Mouse (Mus musculus) forebrain, embryonic 13.5 days (tissue): ENCODE results near the gene Zfp213. TPM values are rescaled to one million over a fixed set of nuclear protein-coding genes. Genes with fewer than 3 reads are reported as not detected.
"Not testable (repeated sequence)": the region's sequence is repeated elsewhere in the genome, so short reads cannot be mapped to it uniquely, and the experiment has no call there.

Experiments
- ATAC-seq: fragments of 200-750 bp; cut with Nextera tagmentation; 2 replicates; pipeline ENCODE4 v1.8.0; 2017
- H3K27ac ChIP-seq: fragments of 300-500 bp; sonication (generic); 2 replicates; pipeline ENCODE4 v1.5.1; 2015; ENCODE audit warnings: inconsistent platforms, mild to moderate bottlenecking, moderate library complexity
- H3K27me3 ChIP-seq: fragments of 300-500 bp; sonication (generic); 2 replicates; pipeline ENCODE4 v1.6.1; 2015; ENCODE audit warnings: mild to moderate bottlenecking, inconsistent platforms
- H3K36me3 ChIP-seq: fragments of 300-500 bp; sonication (generic); 2 replicates; pipeline ENCODE4 v1.6.1; 2015; ENCODE audit warnings: mild to moderate bottlenecking, inconsistent platforms; ENCODE audit not compliant: poor library complexity, severe bottlenecking
- H3K4me1 ChIP-seq: fragments of 300-500 bp; sonication (generic); 2 replicates; pipeline ENCODE4 v1.6.1; 2015; ENCODE audit warnings: inconsistent platforms
- H3K4me2 ChIP-seq: fragments of 300-500 bp; sonication (generic); 2 replicates; pipeline ENCODE4 v1.6.1; 2015; ENCODE audit warnings: inconsistent platforms, mild to moderate bottlenecking, moderate library complexity
- H3K4me3 ChIP-seq: fragments of 300-500 bp; sonication (generic); 2 replicates; pipeline ENCODE4 v1.5.1; 2015; ENCODE audit warnings: mild to moderate bottlenecking, inconsistent platforms
- H3K9ac ChIP-seq: fragments of 300-500 bp; sonication (generic); 2 replicates; pipeline ENCODE4 v1.6.1; 2015; ENCODE audit warnings: mild to moderate bottlenecking, inconsistent platforms
- H3K9me3 ChIP-seq: fragments of 300-500 bp; sonication (generic); replicated peaks from 2 replicates; pipeline ENCODE4 v1.6.1; 2016; ENCODE audit warnings: inconsistent platforms
- WGBS: fragments of 180-500 bp; shearing (Covaris S2); methylation state at CpG from one replicate; pipeline ENCODE4 v1.1.7; 2015; 5-methylcytosine and 5-hydroxymethylcytosine counted together
- polyA plus RNA-seq: library from polyadenylated mRNA; unstranded; fragments of >200 nt; fragmentation: Nextera tagmentation; extraction: Ambion mirVana; gene quantifications from 2 replicates; pipeline ENCODE4 v1.2.1, GENCODE M21; 2015

The Zfp213 gene
- polyA plus RNA-seq, 1 experiment from 2014 or later: 20.7 TPM

DNA sequence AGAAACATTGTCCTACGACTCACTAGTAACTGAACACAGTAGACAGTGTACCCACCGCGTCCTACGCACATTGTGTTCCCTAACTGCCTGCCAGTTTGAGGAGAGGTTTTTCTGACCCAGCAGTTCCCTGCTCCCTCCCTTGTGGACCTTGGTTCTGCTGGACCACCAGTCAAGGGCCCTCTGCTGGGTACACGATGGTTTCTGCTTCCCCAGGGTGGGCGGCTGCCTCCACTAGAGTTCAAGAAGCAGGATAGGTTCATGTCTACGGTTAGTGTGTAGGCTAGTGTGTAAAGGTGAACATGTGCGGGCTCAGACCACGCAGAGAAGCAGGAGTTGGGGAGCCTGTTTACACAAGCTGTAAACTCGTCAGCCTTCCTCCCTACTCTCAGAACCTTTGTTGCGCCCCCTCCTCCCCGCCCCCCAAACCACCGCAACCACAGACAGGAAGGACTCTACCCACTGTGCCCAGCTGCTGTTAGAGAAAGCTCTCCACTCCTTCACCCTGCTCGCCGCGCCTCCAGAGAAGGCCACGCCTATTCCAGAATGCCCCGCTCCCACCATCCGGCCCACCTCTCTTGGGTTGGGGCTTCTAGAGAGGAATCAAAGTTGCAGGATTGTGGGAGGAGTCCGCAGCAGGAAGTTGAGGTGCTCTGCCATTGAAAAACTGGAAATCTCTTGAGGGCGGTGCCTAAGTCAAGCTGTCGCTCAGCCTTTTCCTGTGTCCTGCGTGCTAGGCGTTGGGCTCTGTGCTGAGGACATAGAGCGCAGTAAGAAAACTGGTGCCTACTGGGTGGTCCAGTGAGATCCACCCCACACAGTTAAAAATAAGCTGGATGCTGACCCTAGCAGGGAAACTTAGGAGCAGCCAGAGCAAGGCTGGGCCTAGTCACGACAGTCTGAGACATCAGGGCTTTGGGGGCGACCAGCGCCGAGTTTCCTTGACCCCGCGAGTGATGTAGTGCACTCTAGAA, 34.8 kb upstream of the Zfp213 start, which contains the start of gene Zfp13:
Gene Zfp13, minus strand, starts transcription at position 906 of the 971 bp plus-strand sequence.
- Histone ChIP-seq H3K27ac (peak within 1 kb of the TSS; percentile 35; the same call in 1 of the 2 replicates), H3K36me3 (no peaks in the 10 kb centered on the region), H3K4me2 (peak within 1 kb of the TSS; percentile 68), H3K9ac (peak within 1 kb of the TSS; percentile 63), H3K9me3 (no peaks in the 10 kb centered on the region), H3K4me1 (peaks cover 17% of the 10 kb centered on the region), H3K4me3 (peak within 1 kb of the TSS; percentile 41), H3K27me3 (no peaks in the 10 kb centered on the region)
- peak; percentile 95 for ATAC-seq
- WGBS: 11% methylated on average over 29 of the region's 31 CpGs

DNA sequence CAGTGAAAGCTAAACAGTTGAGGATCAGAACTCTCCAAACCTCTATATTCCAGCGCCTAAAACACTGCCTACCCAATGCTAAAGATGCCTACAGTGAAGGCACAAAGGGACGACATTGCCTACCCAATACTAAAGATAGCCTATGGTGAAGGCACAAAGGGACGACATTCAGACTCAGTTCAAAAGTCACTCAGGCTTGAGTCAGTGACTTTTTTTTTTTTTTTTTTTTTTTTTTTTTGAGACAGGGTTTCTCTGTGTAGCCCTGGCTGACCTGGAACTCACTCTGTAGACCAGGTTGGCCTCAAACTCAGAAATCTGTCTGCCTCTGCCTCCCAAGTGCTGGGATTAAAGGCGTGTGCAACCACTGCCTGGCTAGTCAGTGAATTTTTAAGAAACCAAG, 31.1 kb upstream of the Zfp213 start:
- ATAC-seq, H3K9ac ChIP-seq, H3K4me2 ChIP-seq, H3K9me3 ChIP-seq, H3K4me3 ChIP-seq, H3K27ac ChIP-seq, H3K36me3 ChIP-seq, H3K27me3 ChIP-seq: not testable (repeated sequence)
- H3K4me1 ChIP-seq: peaks cover 25% of the 10 kb centered on the region
- 78% methylated on average over 4 of the region's 4 CpGs for WGBS

- WGBS: 14% methylated on average over 13 of the region's 13 CpGs
- peaks cover 7% of the 10 kb centered on the region for H3K4me1 ChIP-seq
- peak overlapping the region; percentile 77 for H3K27ac ChIP-seq
- peak; percentile 77 for ATAC-seq
- no peaks in the 10 kb centered on the region for H3K27me3 ChIP-seq
- H3K4me2 ChIP-seq: peak overlapping the region; percentile 73
- peak overlapping the region; percentile 75 for H3K9ac ChIP-seq
- H3K36me3 ChIP-seq: no peaks in the 10 kb centered on the region
- H3K9me3 ChIP-seq: no peaks in the 10 kb centered on the region
- peak overlapping the region; percentile 50 for H3K4me3 ChIP-seq
Observed at GRCm38 (mm10) chr17:23592926-23593300, 28.9 kb upstream of the Zfp213 start.

GRCm38 (mm10) chr17:23592208-23592925, 28.3 kb upstream of the Zfp213 start:
- peak overlapping the region; percentile 77 for H3K27ac ChIP-seq
- H3K27me3 ChIP-seq: no peaks in the 10 kb centered on the region
- H3K36me3 ChIP-seq: no peaks in the 10 kb centered on the region
- peaks cover 7% of the 10 kb centered on the region for H3K4me1 ChIP-seq
- H3K4me3 ChIP-seq: peak overlapping the region; percentile 50
- peak overlapping the region; percentile 75 for H3K9ac ChIP-seq
- H3K4me2 ChIP-seq: peak overlapping the region; percentile 73
- no peaks in the 10 kb centered on the region for H3K9me3 ChIP-seq
- 8% methylated on average over 34 of the region's 34 CpGs for WGBS
- ATAC-seq: peak; percentile 100

- no peak for ATAC-seq
- WGBS: 71% methylated on average over 2 of the region's 2 CpGs
- Histone ChIP-seq H3K4me3 (no peak overlapping the region), H3K9me3 (no peaks in the 10 kb centered on the region), H3K4me2 (no peak overlapping the region), H3K9ac (no peak overlapping the region), H3K27ac (no peak overlapping the region), H3K27me3 (no peaks in the 10 kb centered on the region), H3K4me1 (peaks cover 26% of the 10 kb centered on the region), H3K36me3 (peaks cover 7% of the 10 kb centered on the region; the same call in 1 of the 2 replicates)
Observed at GRCm38 (mm10) chr17:23587253-23587652, 23.2 kb upstream of the Zfp213 start.

- H3K27me3 ChIP-seq: no peaks in the 10 kb centered on the region
- H3K36me3 ChIP-seq: peaks cover 15% of the 10 kb centered on the region
- ATAC-seq: peak; percentile 96
- WGBS: under 1% methylated on average over 22 of the region's 22 CpGs
- H3K4me2 ChIP-seq: peak overlapping the region; percentile 91
- peaks cover 26% of the 10 kb centered on the region for H3K4me1 ChIP-seq
- peak overlapping the region; percentile 54 for H3K27ac ChIP-seq
- H3K9me3 ChIP-seq: no peaks in the 10 kb centered on the region
- peak overlapping the region; percentile 74 for H3K4me3 ChIP-seq
- peak overlapping the region; percentile 86 for H3K9ac ChIP-seq
Observed at GRCm38 (mm10) chr17:23585721-23586491, 21.9 kb upstream of the Zfp213 start.

GRCm38 (mm10) chr17:23584786-23585185, 20.7 kb upstream of the Zfp213 start:
- Histone ChIP-seq H3K4me3 (peak overlapping the region; percentile 74), H3K27ac (no peak overlapping the region), H3K4me1 (peaks cover 26% of the 10 kb centered on the region), H3K9ac (peak overlapping the region; percentile 86), H3K9me3 (no peaks in the 10 kb centered on the region), H3K36me3 (peaks cover 26% of the 10 kb centered on the region), H3K4me2 (peak overlapping the region; percentile 91), H3K27me3 (no peaks in the 10 kb centered on the region)
- WGBS: 89% methylated on average over 8 of the region's 8 CpGs
- no peak for ATAC-seq

DNA sequence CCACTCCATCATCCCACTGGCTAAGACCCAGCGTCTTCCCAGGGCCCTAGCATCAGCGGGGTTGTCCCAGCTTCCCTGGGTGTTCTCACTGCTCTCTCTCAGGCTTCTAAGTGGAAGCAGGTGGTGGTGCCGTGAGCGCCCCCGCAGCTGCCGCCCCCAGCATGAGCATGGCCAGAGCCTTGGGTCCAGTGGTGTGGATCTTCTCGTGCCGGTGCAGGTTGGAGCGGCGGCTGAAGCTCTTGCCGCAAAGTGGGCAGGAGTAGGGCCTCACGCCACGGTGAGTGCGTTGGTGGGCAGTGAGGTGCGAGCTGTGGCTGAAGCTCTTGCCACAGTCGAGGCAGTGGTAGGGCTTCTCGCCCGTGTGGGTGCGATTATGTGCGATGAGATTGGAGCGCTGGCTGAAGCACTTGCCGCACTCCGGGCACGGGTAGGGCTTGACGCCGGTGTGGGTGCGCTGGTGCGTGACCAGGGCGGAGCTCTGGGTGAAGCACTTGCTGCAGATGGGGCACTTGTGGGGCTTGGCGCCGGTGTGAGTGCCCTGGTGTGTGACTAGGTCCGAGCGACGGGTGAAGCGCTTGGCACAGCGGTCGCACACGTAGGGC, 12.0 kb upstream of the Zfp213 start:
- no peak overlapping the region for H3K4me3 ChIP-seq
- H3K4me1 ChIP-seq: no peaks in the 10 kb centered on the region
- peaks cover 86% of the 10 kb centered on the region for H3K36me3 ChIP-seq
- H3K27ac ChIP-seq: no peak overlapping the region
- H3K9ac ChIP-seq: no peak overlapping the region
- no peaks in the 10 kb centered on the region for H3K27me3 ChIP-seq
- ATAC-seq: no peak
- H3K4me2 ChIP-seq: no peak overlapping the region
- H3K9me3 ChIP-seq: no peaks in the 10 kb centered on the region
- 95% methylated on average over 38 of the region's 38 CpGs for WGBS

GRCm38 (mm10) chr17:23574130-23574529, 10.1 kb upstream of the Zfp213 start:
- H3K4me1 ChIP-seq: no peaks in the 10 kb centered on the region
- no peak for ATAC-seq
- no peaks in the 10 kb centered on the region for H3K27me3 ChIP-seq
- no peak overlapping the region for H3K9ac ChIP-seq
- H3K27ac ChIP-seq: no peak overlapping the region
- H3K4me3 ChIP-seq: no peak overlapping the region
- H3K36me3 ChIP-seq: peaks cover 67% of the 10 kb centered on the region
- H3K9me3 ChIP-seq: no peaks in the 10 kb centered on the region
- 94% methylated on average over 8 of the region's 8 CpGs for WGBS
- no peak overlapping the region for H3K4me2 ChIP-seq

DNA sequence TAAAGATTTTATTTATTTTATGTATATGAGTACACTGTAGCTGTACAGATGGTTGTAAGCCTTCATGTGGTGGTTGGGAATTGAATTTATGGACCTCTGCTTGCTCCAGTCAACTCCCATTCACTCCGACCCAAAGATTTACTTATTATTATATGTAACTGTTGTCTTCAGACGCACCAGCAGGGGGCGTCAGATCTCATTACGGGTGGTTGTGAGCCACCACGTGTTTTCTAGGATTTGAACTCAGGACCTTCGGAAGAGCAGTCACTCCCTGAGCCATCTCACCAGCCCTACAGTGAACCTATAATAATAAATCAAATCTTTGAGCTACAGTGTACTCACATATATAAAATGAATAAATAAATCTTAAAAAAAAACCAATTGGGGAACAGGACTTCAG, 8.0 kb upstream of the Zfp213 start:
- no peak overlapping the region for H3K4me3 ChIP-seq
- no peaks in the 10 kb centered on the region for H3K9me3 ChIP-seq
- no peak overlapping the region for H3K9ac ChIP-seq
- H3K36me3 ChIP-seq: peaks cover 49% of the 10 kb centered on the region
- H3K4me1 ChIP-seq: no peaks in the 10 kb centered on the region
- no peak overlapping the region for H3K4me2 ChIP-seq
- no peaks in the 10 kb centered on the region for H3K27me3 ChIP-seq
- no peak overlapping the region for H3K27ac ChIP-seq
- no peak for ATAC-seq
- 79% methylated on average over 6 of the region's 6 CpGs for WGBS

DNA sequence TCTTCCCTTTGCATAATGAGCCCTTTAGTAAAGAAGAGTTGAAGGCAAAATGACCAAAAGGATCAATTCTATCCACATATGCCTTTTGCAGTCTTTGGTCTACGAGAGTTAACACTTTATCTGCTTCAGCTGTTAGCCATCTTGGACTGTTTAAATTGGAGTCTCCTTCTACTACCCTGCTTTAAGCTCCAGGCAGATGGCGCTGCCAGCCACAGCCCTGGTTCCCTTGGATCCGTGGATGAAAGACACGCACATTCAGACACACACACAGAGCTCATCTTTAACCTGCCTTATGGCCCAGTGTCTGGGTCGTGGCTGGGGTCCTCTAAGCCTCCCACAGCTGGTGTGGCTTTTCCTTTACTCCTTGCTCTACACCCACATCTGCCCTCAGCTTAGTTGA, 7.0 kb upstream of the Zfp213 start:
- no peak overlapping the region for H3K4me2 ChIP-seq
- WGBS: 28% methylated on average over 5 of the region's 5 CpGs
- H3K4me1 ChIP-seq: no peaks in the 10 kb centered on the region
- H3K9me3 ChIP-seq: no peaks in the 10 kb centered on the region
- H3K36me3 ChIP-seq: peaks cover 39% of the 10 kb centered on the region
- no peak overlapping the region for H3K27ac ChIP-seq
- no peak for ATAC-seq
- no peaks in the 10 kb centered on the region for H3K27me3 ChIP-seq
- H3K9ac ChIP-seq: no peak overlapping the region
- no peak overlapping the region for H3K4me3 ChIP-seq
